Mouse (Mus musculus) gonadal fat pad, adult 2 months (tissue): ENCODE results near the gene Emid1. TPM values are rescaled to one million over a fixed set of nuclear protein-coding genes. Genes with fewer than 3 reads are reported as not detected.
"Not testable (repeated sequence)": the region's sequence is repeated elsewhere in the genome, so short reads cannot be mapped to it uniquely, and the experiment has no call there.

Source experiments
- DNase-seq: peaks from one replicate; pipeline ENCODE4 v3.0.0-alpha.2; 2012; ENCODE audit warnings: low read depth
- polyA plus RNA-seq: library from polyadenylated mRNA; depleted of rRNA; stranded (reverse); fragments of >200 nt; gene quantifications from 2 replicates; pipeline ENCODE4 v1.2.3, GENCODE M21; 2012

Emid1 gene
- polyA plus RNA-seq, 1 experiment, result 120 TPM

DNA sequence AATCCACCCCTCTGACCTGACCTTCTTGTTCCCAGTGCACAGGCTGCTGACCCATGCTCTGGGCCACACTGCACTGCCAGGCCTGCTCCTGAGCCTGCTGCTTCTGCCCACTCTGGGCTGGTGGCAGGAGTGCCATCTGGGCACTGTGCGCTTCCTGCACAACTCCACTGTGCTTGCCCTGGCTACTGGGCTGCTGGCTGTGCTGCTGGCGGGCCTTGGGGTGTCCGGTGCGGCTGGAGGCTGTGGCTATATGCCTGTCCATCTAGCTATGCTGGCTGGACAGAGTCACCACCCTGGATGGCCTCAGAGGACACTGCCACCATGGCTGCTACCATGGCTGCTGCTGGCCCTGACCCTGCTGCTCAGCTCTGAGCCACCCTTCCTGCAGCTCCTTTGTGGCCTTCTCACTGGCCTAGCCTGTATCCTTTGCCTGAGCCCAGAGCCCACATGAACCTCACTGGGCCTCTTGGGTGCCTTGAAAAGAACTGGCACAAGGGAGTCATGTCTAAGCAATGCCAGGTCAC, 48.0 kb downstream of the Emid1 start:
- no peak for DNase-seq

DNA sequence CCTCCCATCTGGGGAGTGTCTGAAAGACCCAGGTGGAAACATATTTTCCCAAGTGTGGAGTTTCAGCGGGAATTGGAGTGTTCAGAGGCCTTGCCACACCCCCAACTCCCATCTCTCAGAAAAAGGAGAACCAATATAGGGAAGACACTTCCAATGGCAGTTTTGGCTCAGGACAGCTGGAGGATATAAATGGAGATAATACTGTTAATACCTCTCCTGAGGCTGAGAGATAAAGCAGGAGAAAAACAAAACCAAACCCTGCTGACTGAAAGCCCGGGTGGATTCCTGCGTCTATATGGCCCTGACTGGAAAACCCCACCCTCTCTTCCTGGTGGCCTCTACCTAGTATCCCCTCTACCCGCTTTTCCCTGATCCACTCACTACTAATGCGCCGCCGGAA, 49.7 kb downstream of the Emid1 start:
- DNase-seq, result no peak

DNA sequence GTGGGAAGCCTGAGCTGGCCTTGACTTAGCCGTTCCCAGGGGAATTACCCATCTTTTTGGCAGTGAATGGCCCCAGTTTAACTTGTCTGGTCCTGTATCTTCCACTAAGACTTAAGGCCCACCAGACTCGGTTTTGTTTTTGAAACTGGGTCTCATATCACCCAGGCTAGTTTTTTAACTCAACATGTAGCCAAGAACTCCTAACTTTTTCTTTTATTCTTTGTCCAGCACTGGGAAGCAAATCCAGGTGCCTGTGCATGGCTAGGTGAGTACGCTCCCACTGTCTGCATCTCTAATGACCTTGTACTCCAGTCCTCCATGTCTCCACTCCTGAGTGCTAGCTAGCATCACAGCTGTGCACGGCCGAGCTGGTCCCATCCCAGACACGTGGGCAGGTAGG, 50.4 kb downstream of the Emid1 start:
- DNase-seq, result no peak

DNA sequence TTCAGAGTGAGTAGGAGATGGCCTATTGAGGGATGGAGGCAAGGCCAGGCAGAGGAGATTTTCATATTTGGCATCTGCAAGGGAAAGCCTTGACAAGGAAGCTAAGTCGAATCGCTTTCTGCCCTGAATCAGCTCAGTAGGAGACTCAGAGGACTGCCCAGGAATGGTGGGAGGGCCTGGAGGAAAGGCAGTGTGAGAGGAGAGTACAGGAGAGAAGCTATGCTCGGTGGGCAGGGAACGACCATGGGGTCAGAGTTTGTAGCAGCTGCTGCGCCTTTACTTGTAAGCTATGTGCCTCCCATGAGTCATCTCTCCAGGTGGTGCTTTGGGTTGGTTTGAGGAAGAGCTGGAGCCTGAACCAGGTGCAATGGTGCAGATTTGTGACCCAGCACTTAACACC, 51.3 kb downstream of the Emid1 start:
- DNase-seq, result no peak

DNA sequence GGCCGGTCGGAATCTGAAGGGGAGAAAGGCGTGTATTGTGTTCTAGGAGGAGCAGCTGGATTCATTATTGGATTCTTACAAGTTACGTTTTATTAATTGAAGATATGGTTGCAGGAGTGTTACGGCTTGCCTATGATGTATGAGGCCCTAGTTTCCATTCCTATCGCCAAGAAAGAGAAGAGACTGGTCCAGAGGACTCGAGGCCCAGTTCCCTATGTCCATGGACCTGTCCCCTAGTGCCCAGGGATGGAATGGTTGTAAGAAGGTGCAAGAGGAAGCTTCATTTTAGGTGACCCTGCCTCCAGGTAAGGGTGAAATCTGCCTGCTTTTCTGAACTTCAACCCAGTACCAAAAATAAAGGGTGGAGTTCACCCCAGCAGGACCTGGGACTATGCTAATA, 51.8 kb downstream of the Emid1 start:
- no peak for DNase-seq

DNA sequence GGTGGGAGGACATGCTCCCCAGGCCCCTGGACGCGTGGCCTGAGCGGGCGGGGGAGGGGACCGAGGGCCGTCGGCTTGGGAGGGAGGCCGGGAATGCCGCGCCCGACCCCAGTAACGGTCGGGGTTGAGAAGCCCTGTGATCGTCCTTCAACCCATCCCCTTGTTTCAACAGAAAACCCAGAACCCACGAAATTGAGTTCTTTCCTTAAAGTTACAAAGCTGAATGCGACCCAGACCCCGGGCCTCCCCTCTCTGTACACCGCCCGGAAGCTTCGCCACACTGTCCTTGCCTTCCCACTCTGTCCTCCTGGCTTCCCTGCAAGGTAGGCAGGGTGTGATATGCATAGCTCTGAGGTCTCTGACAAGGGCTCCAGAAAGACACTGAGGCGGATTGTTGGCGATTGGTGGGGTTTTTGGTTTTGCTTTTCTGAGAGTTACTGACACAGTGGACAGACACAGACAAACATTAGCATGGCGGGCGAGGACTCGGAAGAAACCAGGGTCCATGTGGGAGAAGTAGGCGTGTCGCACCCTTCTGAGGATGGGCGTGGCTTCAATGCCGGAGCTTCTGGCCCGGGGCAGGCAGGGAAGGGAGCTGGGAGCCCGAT, 52.4 kb downstream of the Emid1 start:
- no peak for DNase-seq

DNA sequence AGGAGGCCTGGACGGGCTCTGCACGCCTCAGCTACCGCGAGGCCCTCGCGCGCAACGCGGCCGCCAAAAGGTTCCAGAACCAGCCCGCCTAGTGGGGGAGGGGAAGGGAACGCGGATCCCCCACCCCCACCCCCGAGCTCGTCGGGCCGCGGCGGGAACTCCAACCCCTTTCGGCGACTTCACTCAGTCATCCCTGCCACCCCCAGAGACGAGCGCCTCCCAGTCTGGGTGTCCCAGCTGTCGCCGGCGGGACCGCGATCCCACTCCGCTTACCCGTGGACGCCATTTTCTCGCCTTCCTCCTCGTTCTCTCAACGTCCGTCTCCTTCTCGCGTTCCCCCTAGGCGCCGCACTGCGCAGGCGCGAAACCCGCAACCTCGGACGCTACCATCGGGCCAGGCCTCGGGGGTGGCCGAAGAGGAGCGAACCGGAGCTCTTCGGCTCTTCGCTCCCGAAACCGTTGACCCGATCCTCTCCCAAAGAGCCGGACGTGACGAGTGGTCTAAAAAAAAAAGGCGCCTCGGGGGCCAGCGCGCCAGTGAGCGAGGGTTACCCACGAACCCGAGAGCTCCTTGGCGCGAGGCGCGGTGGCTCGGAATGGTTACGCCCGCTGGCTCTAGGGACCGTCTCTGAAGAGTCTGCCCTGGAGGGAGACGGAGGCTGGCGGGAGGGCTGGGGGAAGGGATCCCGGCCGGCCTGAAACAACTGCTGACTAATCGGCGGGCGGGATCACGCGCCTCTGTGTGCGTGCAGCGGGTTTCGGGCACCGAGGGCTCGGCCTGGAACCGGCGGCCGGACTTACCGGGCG, 53.1 kb downstream of the Emid1 start, which contains the start of the genes Rhbdd3 and Ewsr1:
Gene Rhbdd3, plus strand, starts transcription at position 191 of the 807 bp plus-strand sequence.
Gene Ewsr1, minus strand, starts transcription at position 531 of the 807 bp plus-strand sequence.
- DNase-seq, result peak; percentile 65

DNA sequence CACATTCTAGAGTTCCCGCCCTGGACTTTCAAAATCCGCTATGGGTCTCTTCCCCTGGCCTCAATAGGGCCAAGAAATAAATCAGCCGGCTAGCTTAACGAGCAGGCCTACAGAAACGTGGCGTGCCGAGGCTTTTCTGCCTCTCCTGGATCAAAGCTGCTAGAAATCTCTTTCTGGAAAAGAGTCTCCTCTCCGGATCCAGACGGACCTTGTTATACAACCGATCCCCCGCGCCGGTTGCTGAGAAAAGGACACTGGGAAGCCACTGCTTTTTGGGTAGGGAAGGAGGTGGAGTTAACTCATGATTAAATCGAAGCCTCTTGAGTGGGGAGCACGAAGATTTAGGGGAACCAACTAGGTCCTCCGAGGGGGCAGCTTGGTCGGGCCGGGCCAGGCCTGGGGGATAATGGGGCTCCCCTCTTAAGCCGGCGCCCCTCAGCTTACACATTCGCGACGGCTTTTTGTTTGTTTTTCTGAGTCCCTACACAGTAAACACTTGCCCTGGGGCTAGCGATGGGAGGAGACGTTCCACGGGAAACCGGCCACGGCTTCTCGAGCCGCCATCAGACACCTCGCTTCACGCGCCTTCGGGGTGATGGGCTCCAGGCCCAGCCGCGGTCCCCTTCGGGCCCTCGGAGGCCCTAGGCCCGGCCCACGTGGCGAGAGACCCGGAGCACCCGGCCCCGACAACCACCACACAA, 53.9 kb downstream of the Emid1 start:
- DNase-seq, result no peak

DNA sequence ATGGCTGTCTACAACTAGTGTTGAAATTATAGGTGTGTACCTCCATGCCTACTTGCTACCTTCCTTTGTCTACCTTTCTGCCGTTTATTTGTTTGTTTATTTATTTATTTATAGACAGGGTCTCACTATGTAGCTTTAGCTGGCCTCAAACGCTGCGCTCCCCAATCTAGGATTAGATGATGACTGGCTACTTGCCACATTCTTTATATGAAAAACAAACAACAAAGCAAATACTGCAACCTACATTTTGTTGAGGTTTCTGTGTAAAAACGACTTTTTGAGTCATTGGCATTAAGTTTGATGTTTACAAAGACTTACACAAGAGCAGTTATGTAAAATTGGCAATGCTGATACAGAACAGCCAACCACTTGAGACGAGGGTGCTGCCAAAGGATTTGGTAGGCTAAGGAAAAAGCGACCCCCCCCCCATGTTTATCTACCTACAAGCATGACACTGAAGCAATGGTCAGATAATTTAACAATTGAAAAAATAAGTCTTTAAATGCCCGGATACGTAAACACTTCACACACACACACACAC, 55.5 kb downstream of the Emid1 start:
- no peak for DNase-seq

DNA sequence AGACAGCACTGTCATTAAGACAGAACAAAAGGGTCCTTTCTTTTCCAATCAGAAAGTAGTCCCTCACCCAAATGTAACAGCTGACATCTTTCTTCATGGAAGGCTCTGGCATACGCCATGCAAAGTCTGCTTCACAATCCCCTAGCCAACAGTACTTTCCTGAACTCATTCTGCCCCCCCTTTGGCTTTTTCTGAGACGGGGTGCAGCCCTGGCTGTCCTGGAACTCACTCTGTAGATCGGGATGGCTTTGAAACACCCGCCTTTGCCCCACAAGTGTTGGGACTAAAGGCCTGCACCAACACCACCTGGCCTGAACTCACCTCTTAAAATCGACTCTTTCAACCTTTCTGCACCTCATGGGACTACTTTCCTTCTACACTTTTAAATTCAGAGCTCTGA, 56.2 kb downstream of the Emid1 start:
- no peak for DNase-seq

DNA sequence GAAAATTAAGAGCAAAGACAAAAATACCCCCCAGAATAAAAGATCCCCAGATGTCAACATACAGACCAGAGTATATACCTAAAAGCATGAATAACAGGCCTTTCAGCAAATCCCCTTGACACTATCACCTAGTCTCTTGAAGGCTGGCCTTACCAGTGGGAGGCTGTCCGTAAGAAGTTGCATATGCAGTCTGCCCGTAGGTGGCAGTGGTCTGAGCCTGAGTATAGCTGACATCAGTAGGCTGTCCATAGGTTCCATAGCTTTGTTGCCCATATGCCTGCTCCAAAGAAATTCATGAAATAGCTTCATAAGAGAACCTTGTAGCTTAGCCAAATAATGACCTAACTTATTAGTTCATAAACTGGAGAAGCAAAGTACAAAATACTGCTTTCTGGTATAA, 60.4 kb downstream of the Emid1 start:
- DNase-seq, result no peak

DNA sequence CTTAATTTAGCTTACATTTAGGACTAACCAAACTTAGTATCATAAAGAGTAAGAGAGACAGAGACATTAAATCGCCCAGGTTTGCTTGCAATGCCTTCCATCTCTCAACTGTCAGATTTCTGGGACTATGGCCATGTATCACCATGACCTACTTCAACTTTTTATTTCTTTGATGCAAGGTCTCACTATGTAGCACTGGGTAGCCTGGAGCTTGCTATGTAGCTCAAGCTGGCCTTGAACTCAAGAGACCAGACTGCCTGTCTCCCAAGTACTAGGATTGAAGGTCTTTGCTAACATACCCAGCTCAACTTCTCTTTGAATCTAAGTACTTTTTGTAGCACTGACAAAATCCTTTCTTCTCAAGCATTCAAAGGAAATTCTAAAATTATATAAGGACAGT, 62.9 kb downstream of the Emid1 start:
- no peak for DNase-seq

DNA sequence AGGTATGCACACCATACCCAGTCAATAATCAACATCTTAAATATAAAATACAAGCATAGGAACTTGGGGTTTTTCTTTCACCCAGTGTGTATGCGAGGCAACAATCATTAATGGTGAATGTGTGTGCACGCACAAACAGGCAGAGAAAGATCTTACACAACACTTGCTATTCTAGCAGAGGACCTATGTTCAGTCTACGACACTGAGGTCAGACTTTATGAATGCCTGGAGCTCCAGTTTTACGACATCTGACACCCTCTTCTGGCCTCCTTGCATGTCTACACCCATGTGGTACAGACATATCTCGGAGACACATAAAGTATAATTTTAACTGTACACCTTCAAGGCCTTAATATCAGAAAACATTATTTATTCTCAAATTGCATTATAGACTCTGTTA, 75.2 kb downstream of the Emid1 start:
- not testable (repeated sequence) for DNase-seq

DNA sequence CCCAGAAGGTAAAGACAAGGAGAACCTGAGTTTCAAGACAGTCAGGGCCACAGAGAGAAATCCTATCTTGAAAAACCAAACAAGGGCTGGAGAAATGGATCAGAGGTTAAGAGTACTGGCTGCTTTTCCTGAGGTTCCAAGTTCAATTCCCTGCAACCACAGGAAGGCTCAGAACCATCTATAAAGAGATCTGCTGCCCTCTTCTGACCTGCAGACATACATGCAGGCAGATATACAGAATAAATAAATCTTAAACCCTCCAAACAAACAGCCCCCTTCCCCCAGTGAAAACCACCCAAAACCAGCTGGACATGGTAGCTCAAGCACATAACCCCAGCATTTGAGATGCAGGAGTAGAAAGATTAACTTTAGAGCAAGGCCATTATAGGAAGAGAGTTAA, 76.3 kb downstream of the Emid1 start:
- DNase-seq, result no peak

DNA sequence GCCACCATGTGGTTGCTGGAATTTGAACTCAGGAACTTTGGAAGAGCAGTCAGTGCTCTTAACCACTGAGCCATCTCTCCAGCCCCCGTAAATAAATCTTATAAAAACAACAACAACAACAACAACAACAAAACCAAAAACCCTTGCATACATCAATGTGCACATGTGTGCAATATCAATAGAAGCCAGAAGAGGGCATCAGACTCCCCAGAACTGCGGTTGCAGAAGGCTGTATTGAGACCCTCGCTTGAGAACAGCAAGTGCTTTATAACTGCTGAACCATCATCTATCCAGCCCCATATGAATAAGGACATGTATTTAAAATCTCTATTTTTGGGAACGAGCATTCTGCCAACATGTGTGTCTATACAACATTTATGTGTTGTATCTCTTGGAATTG, 77.2 kb downstream of the Emid1 start:
- no peak for DNase-seq

DNA sequence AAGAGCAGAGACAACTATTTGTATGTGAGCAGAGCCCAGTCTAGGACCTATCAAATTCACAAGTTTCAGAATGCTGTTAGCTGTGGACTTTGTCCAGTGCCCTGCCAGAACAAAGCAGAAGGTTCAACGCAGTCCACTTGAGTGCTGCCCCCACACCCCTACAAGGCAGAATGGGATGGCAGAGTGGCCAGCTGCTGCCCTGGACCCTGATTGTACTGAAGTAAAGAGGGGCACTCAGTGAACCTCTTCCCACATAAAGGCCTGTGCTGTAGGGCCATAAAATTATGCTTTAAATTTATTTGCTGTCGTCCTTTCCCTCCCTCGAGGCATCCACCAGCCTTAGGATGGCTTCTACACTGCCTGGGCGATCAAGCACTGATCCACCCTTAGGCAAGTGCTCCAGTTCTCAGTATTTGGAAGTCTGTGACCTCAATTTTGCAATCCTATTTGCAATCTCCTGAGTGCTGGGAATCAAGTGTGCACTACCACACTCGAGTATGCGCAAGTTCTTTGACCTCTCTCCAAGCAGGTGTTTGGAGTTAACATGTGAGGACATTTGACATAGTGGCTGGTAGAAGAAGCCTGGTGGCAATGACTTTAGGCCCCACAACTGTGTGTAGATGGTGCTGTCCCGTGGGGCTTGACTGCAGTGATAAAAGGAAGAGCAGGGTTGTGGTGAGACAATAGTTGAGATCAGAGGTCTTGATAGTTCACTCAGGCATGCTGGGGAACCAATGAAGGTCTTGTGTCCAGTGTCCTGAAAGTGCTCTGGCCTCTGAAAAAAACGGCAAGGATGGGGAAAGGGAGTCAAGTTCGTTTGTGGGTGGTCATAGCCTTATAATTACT, 83.7 kb downstream of the Emid1 start:
- peak; percentile 66 for DNase-seq

DNA sequence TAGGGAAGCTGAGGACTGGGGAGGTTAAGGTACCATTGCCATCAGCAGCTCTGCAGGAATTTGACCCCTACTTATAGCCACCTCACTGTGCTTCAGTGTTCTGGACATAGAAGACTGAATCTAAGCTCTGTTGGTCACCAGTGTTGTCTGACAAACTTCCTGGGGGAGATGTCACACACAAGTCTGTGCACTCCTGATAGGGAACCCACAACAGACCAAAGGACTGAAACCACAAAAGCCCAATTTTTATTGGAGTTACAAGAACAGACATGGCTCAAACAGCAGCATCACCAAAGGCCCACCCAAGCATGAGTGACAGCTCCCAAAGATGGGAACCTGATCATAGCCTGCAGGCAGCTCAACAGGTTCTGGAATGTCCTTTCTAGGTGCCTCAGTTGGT, 85.0 kb downstream of the Emid1 start:
- no peak for DNase-seq

DNA sequence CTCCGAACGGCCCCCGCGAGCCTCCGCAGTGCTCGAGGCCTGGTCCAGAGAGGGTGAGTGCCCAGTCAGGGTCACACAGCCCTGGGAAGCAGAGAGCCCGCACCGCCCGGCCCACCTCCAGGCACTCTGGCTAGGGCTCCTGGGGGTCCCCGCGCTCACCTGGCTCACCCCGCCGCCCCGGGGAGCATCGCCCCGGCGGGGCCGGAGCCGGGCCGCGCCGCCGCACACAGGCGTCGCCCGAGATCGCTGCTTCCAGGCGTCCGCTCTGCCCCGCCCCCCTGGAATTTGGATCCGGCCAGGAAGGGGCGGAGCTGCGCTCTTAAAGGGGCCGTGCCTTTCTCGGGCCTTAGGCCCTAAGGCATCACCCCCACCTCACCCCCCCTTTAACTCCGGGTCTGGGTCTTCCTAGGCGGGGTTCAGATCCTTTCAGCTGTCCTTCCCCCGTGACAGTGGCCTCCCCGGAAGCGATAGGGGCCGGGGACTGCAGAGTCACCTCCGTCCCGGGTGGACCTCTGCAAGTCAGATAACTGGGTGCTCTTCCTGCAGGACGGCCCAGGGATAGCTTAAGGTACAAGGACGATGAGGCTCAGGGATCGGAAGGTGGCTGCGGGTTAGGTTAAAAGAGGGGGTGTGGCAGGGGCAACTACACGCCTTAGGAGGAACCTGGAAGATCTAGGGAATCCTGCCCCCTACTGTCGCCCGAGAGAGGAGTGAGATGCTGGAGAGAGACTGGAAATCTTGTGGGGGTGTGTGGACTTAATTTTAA, 86.8 kb downstream of the Emid1 start, which contains the start of gene Gas2l1:
Gene Gas2l1, minus strand, starts transcription at position 272 of the 766 bp plus-strand sequence.
- no peak for DNase-seq

DNA sequence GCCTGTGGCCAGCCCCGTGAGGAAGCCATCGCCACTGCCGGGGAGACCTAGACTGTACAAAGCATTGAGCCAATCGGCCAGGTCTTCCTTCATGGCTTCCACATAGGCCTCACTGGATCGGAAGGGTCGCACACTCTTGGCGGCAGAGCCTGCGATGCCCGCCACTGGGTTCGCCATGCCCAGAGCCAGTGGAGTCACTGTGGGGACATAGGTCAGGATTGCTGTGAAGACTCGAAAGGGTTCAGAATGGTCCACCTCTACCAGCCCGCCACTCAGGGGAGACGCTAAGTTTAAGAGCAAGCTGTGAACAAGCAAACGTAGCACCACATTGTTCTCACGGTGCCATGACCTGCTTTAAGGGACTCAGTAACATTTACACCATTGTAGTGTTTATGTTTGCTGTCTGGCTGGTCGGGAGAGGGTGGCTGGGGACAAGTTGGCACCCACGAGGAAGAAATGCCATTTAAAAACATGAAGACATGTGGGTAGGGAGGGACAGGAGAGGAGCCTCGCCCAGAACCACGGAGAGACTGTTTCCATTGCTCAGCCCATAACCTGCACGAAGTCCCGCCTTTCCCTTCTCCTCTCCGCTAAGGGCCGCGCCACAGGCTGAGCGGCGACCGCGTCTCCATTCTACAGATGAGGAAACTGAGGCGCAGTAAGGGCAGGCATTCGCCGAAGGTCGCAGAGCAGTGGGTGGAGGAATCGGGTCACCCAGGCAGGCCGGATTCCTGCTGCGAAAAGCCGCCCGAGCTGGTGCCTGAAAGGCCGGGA, 87.6 kb downstream of the Emid1 start:
- DNase-seq, result no peak
